Mouse (Mus musculus) kidney, postnatal 14 days (tissue): ENCODE data around the gene Olfr588-ps1.
"Not testable (repeated sequence)": the region's sequence is repeated elsewhere in the genome, so short reads cannot be mapped to it uniquely, and the experiment has no call there.

ENCODE experiments used
- DNase-seq: peaks from one replicate; pipeline ENCODE4 v3.0.0; 2022; ENCODE audit warnings: mixed read lengths

The Olfr588-ps1 gene

DNA sequence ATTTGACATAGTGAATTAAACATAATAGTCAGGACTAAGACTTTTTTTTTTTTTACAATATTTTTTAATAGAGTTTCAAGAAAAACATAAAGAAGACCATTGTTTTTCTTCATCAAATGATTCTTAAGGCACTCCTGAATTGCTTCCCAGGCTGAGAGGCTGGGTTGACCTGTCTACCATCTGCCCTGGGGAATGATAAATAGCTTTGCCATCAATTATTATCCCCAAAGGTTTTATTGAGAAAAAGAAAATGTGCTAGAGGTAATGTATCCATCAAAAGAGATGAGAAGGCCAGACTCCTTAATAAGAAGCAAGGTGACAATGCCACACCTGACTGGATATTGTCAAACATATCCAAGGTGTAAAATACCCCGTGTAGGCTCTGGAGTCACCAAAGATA is at the start of gene Olfr588-ps1:
Gene Olfr588-ps1, plus strand, starts transcription at position 301 of the 400 bp plus-strand sequence.
- DNase-seq: no peak

DNA sequence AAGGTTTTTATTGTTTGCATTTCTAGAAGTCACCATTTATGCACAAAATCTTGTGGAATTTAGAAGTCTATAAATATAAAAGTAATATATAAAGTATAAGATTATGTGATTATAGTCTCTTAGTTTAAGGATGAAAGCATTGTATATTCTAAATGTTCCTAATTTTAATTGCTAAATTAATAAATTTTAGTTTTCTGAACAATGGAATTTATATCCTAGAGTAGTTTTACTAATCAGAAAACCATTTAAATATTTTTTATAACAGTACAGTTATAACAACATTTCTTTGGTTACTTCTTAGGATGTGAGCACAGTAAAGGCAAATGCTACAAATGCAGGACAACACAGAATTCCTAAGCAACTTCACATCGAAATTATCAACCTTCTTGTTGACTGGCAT is 43.3 kb upstream of the Olfr588-ps1 start, which contains the start of gene Olfr585:
Gene Olfr585, plus strand, starts transcription at position 301 of the 400 bp plus-strand sequence.
- no peak for DNase-seq

- DNase-seq: no peak
Measured at GRCm38 (mm10) chr7:103119406-103119805, 21.3 kb upstream of the Olfr588-ps1 start.

DNA sequence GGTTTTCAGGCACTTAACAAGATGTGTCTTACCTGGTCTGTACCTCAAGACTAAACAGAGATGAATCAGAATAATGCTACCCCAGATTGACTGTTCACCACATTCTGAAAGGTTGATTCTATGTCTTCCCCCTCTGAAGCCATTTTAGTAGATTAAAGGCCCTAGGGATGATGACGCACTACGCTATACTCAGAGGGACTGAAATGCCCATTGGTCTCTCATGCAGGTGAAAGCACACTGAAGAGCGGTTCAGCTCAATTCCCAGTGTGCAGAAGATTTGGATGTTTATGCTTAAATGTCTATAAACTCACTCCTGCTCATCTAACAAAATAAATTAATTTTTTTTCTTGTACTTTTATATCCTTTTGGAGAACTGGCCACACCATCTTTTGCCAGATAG is 15.1 kb upstream of the Olfr588-ps1 start, which contains the start of gene Olfr586:
Gene Olfr586, minus strand, starts transcription at position 101 of the 400 bp plus-strand sequence.
- no peak for DNase-seq

GRCm38 (mm10) chr7:103156256-103156655 is 15.6 kb downstream of the Olfr588-ps1 start, which contains the start of gene Olfr589:
Gene Olfr589 (minus strand): TSS chr7:103156356.
- DNase-seq: no peak

DNA sequence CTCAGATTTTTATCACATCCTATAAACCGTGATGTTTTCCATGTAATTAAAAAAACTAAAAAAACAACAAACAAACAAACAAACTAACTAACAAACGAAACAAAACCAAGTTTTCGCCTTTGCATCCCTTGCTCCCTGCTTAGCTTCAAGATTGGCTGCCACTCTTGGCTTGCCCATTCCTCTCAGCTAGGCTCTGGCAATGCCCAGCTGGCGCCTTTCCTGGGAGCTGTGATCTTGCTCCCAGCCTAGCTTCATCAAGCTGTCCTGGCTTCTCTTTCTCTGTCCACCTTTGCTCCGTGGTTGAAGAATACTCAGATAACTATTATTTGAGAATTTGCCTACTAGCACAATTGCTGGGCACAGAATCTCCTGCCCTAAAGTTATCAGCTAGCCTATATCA is 29.0 kb downstream of the Olfr588-ps1 start:
- DNase-seq: no peak

DNA sequence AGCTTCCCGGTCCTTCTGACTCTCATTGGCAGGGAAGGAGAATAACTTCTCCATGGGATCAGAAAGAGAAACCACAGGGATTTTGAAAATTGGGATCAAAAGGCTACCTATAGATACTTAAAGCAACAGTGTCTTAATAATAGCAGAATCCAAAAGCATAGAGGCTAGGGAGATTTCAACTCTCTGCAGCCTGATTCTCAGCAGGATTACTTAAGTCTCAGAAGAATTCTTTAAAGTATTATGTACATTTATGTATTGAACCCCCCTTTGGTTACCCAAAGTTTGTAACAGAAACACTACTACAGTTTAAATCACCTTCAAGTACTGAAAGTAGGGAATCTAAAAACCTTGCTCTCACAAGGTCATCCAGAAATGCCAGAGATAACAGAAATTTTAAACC is 37.6 kb downstream of the Olfr588-ps1 start, which contains the start of gene Olfr591:
Gene Olfr591, minus strand, starts transcription at position 101 of the 400 bp plus-strand sequence.
- DNase-seq: no peak

GRCm38 (mm10) chr7:103184503-103184902 is 43.8 kb downstream of the Olfr588-ps1 start, which contains the start of gene Olfr592:
Gene Olfr592 (plus strand): TSS chr7:103184803.
- not testable (repeated sequence) for DNase-seq
